Mouse (Mus musculus) gastrocnemius, adult 18-20 months (tissue): ENCODE data around the gene Gars. TPM values are rescaled to one million over a fixed set of nuclear protein-coding genes. Genes with fewer than 3 reads are reported as not detected.
A peak's percentile ranks its signal among the peaks of the same experiment; 100 is the strongest.

Experiments
- DNase-seq: peaks from one replicate; pipeline ENCODE4 v3.0.0; 2021; ENCODE audit warnings: low spot score
- total RNA-seq, 2 experiments: library from RNA; stranded (reverse); gene quantifications; 2 replicates each; pipeline ENCODE4 v1.2.3; 2021

Gars gene
- total RNA-seq, 2 experiments from 2014 or later, result 59.2 to 59.4 TPM

DNA sequence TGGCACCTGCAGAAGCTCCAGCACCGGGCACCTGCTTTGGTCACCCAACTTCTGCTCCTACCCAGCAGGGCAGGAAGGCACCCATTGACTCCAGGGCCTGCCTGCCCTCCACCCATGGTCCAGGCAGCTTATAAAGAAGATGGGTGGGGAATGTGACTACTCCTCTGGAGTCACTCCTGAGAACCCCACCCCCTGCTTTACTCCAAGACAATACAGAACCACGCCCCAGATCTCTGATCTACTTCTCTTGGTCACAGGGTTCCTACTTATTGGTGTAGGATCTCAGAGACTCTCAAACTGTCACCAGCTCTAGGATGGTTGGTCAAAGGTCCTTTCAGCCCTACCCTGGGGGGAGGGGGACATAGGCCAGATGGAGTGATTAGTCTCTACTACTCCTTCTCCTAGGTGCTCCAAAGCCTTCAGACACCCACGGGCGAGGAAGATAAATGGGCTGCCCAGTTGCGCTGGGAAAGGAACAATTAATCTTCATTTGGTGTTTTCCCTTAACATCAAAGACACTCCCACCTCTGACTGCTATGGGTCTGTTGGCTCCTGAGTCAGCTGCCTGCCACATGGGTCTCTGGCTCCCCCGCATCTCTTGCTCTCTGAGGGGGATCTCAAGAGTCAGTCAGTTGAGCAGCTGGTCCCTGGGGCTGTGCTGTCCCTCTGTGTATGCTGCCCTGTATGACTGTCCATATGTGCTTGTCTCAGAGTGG lies 55.8 kb downstream of the Gars start:
- DNase-seq, result no peak

DNA sequence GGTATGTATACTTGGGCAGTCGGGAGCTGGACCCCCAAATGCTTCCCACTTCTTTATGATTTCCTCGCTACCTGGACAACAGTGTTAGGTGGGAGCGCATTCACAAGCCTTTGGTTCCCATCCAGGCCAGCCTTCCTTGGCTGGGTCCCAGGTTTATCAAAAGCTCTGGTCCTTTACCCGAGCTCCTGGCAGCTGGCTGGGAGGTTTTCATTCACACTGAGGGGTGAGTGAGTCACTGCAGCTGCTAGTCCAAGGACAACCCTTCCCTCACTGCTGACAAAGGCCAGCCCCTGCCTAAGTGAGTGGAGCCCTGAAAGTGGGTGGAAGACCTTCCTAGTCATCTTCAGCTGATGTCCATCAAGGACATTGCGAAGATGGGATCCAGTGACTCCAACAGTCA lies 60.2 kb downstream of the Gars start:
- no peak for DNase-seq

DNA sequence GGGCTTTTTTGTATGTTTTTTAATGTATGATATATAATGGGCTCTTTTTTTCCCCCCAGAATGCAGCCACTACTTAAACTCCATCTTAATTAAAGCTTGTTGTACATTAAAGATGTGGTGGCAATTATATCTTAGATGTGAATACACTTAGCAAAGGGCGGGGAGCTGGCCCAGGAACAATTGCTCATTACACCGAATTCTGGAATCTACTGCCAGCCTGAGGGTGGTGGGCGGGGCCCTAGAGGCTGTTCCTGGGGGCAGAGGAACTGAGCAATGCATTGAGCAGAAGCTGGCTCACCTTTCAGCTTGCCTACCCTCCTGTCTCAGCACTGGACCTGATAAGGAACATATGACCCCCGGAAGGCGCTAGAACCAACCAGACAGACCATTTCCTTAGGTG lies 60.8 kb downstream of the Gars start:
- DNase-seq, result no peak

DNA sequence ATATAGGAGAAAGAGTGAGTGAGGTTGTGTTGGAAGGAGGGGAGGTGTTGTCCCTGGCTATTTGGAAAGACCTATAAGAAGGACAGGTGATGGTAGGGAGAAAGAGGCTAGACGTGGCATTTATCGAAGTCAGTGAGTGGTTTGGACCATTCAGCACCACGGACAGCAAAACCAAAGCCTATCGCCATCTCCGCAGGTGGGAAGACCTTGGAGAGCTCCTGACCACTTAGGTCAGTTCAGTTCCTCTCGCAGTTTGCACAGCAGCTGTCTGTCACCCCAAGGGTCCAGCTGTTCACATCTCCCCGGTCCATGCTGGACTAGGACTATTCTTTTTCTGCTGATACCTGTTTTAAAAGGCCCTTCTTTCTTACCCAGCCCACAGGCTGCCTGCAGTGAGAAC lies 70.6 kb downstream of the Gars start:
- DNase-seq, result no peak

DNA sequence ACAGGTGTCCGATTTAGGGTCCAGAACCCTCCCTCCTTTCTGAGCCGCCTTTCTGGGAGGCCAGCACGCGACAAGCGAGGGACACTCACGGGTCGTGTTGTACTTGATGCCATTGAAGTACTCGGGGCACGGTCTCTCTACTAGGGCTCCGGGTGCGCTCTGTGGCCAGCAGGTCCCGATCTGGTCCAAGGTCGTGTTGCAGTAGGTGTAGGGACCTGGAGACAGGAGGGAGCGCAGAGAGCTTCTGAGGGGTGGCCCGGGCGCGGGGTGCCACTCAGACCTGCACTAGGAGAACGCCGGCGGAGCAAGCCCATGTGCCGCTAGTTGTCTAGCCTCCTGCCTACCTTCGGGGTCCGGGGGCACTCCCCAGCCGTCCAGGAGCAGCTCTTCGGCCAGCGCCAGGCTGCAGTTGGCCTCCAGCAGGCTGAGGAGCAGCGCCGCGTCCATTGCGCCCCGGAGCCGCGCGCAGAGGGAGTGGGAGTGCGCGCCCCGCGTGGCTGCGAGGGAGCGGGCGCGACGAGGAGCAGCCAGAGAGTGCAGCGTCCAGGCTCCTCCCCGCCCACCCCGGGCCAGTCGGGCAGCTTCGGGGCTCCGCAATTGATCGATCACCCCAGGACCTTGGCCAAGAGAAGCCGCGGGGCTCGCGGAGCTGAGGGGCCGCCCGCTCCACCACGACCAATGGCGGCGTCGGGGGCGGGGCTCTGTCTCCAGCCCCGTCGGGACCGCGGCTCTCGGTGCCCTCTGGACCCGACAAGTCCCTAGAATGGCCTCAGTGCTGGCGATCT lies 79.7 kb downstream of the Gars start:
- DNase-seq, result no peak

DNA sequence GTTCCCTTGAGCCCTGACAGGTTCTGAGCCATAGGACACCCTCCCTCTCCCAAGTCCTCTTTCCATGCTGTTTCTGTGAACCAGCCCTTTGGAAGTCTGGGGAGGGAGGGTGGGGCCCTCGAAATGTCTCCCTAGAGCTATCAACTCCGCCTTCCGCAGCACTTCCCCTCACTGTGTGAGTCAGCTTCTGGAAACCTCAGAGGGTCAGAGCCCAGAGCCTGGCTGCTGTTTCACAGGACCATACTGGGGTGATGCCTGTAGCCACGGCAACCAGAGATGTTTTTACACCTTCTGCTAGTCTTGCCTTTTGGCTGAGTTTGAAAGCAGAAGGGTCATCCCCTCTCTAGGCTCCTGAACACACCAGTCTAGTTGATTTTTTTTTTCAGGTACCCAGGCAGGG lies 85.2 kb downstream of the Gars start:
- peak; percentile 60 for DNase-seq

DNA sequence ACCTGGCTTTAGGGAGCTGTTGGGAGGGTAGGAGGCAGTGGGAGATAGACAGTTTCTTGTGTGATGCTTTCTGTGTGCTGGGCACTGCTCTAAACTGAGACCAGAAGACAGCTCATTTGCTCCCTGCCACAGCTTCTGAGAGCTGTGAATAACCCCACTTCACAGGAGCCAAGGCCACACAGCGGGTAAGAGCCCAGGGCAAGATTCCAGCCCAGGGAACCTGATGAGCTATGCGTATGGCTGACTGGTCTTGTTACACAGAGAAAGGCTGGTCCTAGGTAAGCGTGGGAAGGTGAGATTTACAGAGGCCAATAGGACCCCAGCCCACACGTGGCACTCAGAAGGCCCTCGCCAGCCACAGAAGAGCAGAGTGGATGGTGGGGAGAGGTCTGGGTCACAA lies 88.8 kb downstream of the Gars start:
- DNase-seq, result peak; percentile 50

DNA sequence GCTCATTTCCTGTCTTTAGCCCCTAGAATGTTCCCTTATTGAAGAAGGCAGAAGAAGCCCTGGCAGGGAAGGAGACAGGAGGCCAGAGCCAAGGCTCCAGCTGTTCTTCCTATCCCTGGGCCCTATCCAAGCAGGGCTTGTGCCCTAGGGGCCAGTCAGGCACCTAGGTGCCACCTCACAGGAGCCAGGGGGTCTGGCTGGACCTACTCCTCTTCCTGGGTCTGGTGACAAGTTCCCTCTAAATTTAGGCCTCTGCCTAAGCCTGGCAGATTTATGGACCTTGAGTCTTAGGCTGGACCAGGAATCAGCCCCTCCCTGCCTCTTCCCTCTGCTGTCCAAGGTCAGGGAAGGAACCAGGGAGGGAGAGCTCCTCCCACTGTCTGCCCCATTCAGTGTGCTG lies 90.6 kb downstream of the Gars start:
- peak; percentile 74 for DNase-seq

Other genes with a start within 250 kb of the Gars start
- gene Znrf2, start 221.1 kb upstream of the Gars start, total RNA-seq, result 10 to 100 TPM; 13.1 to 16.3 TPM
- gene Nod1, start 65.4 kb upstream of the Gars start, total RNA-seq, result 1 to 10 TPM; 7.1 to 8.1 TPM
- 1 to 10 TPM; 6.6 to 8.3 TPM for gene Ggct, start 45.1 kb upstream of the Gars start, total RNA-seq
- 10 to 100 TPM; 17.6 to 26.5 TPM for gene Crhr2, start 95.0 kb downstream of the Gars start, total RNA-seq
- gene Inmt, start 137.0 kb downstream of the Gars start, total RNA-seq, result 10 to 100 TPM; 13.8 to 16.1 TPM
- gene Mindy4, start 165.4 kb downstream of the Gars start, total RNA-seq, result 1 to 10 TPM; 1.7 to 2.5 TPM